Mouse (Mus musculus) ES-Bruce4 (cell line): ENCODE measurements around the gene Sp110.
"Not testable (repeated sequence)": the region's sequence is repeated elsewhere in the genome, so short reads cannot be mapped to it uniquely, and the experiment has no call there.

Experiments
- CTCF ChIP-seq: IDR thresholded peaks from one replicate; pipeline ENCODE4 v1.8.1; 2011; ENCODE audit warnings: low read depth, low read length
- EP300 ChIP-seq: IDR thresholded peaks from 2 replicates; pipeline ENCODE4 v1.6.1; 2011; ENCODE audit warnings: low read depth, low read length; ENCODE audit not compliant: insufficient read depth
- POLR2A ChIP-seq: IDR thresholded peaks from one replicate; pipeline ENCODE4 v1.8.1; 2011; ENCODE audit warnings: low read length; ENCODE audit not compliant: insufficient read depth

GRCm38 (mm10) chr1:85543818-85544217, 54.8 kb downstream of the Sp110 start:
- TF ChIP-seq CTCF, EP300, POLR2A: not testable (repeated sequence)
